10 mouse cellular contexts compared by ENCODE assay signal in the genomic region with DNA sequence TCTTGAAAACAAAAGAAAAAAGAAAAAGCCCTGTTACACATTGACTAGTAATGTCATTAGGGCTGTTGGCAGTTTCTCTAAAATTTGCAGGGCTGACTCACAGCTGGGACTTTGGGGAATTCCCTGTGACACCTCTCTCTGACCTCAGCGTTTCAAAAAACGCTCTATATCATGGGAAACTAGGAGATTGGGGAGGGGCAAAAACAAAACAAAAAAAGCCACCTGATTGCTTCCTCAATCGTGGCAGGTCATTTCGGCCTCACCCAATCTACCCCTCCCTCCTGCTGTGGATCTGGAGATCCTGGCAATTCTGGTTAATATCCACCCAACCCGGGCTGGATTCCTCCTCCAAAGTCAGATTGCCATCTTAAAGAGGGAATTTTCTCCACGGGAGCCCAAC. TPM values are rescaled to one million over a fixed set of nuclear protein-coding genes. Genes with fewer than 3 reads are reported as not detected.
A peak's percentile ranks its signal among the peaks of the same experiment; 100 is the strongest.
DNase-seq lines count a peak whose midpoint lies in the region; ATAC-seq lines count a peak whose summit lies in the region.
"Had no signal": no experiment of that assay in that cellular context is flagged by ENCODE, and none has a peak within 500 bp of the region (broad histone marks: within the 10 kb centered on the region; RNA-seq: fewer than 3 reads in every experiment).

No protein-coding gene starts in this region.

- peak; percentile 15 for DNase-seq in adrenal gland, adult 2 months
- no peak for DNase-seq in adrenal gland, postnatal 10 days
- peak; percentile 92 for DNase-seq in MN1 (ENCODE audit: low spot score)
- DNase-seq in kidney, postnatal 4 days: peak; percentile 8 to 21
- DNase-seq in thymus, postnatal 0 days (ENCODE audit: low spot score): no peak
- no peak for DNase-seq in ovary, postnatal 14 days (ENCODE audit: low spot score)
- DNase-seq in gastrocnemius, postnatal 10 days: no peak
- DNase-seq: cerebellum, adult 2 months; heart, postnatal 4 days had no signal

- peak; percentile 43 for ATAC-seq in inflammation-experienced regulatory T-cells, adult 6 months

RNA-seq across cellular contexts. Expression of gene Ylpm1, which starts 55.1 kb away (rescaled TPM):
- total RNA-seq in adrenal gland, adult 2 months (2021): 10 to 100 TPM; 37.6 to 49.2 TPM
- polyA plus RNA-seq in adrenal gland, adult 2 months (2012; rRNA removed): 12.7 and 23.7 TPM in 2 replicates
- 10 to 100 TPM; 35.3 to 58.0 TPM for total RNA-seq in adrenal gland, postnatal 10 days (2021)
- polyA plus RNA-seq in inflammation-experienced regulatory T-cells, adult 6 months (2017; shearing (Covaris generic)): 10 to 100 TPM; 23.6 to 44.3 (median 36.1) TPM
- 20.1 and 23.5 TPM in 2 replicates for polyA plus RNA-seq in thymus, postnatal 0 days (2015; fragmentation: Nextera tagmentation; extraction: Ambion mirVana)
- total RNA-seq in gastrocnemius, postnatal 10 days (2021): 10 to 100 TPM; 20.4 to 27.7 TPM

RNA-seq across cellular contexts. Expression of gene Prox2, which starts 59.3 kb away (rescaled TPM):
- 1 to 10 TPM; 3.2 to 5.3 TPM for total RNA-seq in adrenal gland, adult 2 months (2021)
- 2.6 and 2.8 TPM in 2 replicates for polyA plus RNA-seq in adrenal gland, adult 2 months (2012; rRNA removed)
- total RNA-seq in adrenal gland, postnatal 10 days (2021): 1 to 10 TPM; 6.2 to 7.5 TPM
- 1 to 10 TPM; 2.1 to 4.4 (median 2.7) TPM for polyA plus RNA-seq in inflammation-experienced regulatory T-cells, adult 6 months (2017; shearing (Covaris generic))
- polyA plus RNA-seq in thymus, postnatal 0 days (2015; fragmentation: Nextera tagmentation; extraction: Ambion mirVana): 3.8 and 4.3 TPM in 2 replicates
- total RNA-seq in gastrocnemius, postnatal 10 days (2021): 1 to 10 TPM; 2.6 to 2.9 TPM

RNA-seq across cellular contexts. Expression of gene Dlst, which starts 59.4 kb away (rescaled TPM):
- total RNA-seq in adrenal gland, adult 2 months (2021): 100 to 1,000 TPM; 347 to 398 TPM
- 107 and 114 TPM in 2 replicates for polyA plus RNA-seq in adrenal gland, adult 2 months (2012; rRNA removed)
- total RNA-seq in adrenal gland, postnatal 10 days (2021): 100 to 1,000 TPM; 710 to 782 TPM
- 10 to 100 TPM; 55.1 to 69.3 (median 63.1) TPM for polyA plus RNA-seq in inflammation-experienced regulatory T-cells, adult 6 months (2017; shearing (Covaris generic))
- 83.0 and 89.1 TPM in 2 replicates for polyA plus RNA-seq in thymus, postnatal 0 days (2015; fragmentation: Nextera tagmentation; extraction: Ambion mirVana)
- 100 to 1,000 TPM; 284 to 308 TPM for total RNA-seq in gastrocnemius, postnatal 10 days (2021)

Comparison
In these comparisons a context has a peak if more than half of its experiments do, and no peak if none do; other contexts are left out.
1. DNase-seq: peak in adrenal gland, adult 2 months (single experiment), MN1 (single experiment) and kidney, postnatal 4 days (2 of 2); none in adrenal gland, postnatal 10 days (single experiment), thymus, postnatal 0 days (single experiment), ovary, postnatal 14 days (single experiment) and gastrocnemius, postnatal 10 days (single experiment).